Mouse (Mus musculus) mature B cell (primary cell): ENCODE measurements around the gene Slc22a5.

Experiments used
- in situ Hi-C: fragments of 300-500 bp; cut with MboI; formaldehyde crosslinking; loops from 2 replicates; pipeline ENCODE4 v1.14.3; 2019

Slc22a5 gene

GRCm38 (mm10) chr11:53839663-53840642 lies 51.5 kb downstream of the Slc22a5 start:
- in situ Hi-C loops = no loop called here

- in situ Hi-C loops = no loop called here
These were observed 52.3 kb downstream of the Slc22a5 start for GRCm38 (mm10) chr11:53839147-53839546.

- in situ Hi-C loops = no loop called here
These were observed 53.7 kb downstream of the Slc22a5 start for GRCm38 (mm10) chr11:53837731-53838130.

DNA sequence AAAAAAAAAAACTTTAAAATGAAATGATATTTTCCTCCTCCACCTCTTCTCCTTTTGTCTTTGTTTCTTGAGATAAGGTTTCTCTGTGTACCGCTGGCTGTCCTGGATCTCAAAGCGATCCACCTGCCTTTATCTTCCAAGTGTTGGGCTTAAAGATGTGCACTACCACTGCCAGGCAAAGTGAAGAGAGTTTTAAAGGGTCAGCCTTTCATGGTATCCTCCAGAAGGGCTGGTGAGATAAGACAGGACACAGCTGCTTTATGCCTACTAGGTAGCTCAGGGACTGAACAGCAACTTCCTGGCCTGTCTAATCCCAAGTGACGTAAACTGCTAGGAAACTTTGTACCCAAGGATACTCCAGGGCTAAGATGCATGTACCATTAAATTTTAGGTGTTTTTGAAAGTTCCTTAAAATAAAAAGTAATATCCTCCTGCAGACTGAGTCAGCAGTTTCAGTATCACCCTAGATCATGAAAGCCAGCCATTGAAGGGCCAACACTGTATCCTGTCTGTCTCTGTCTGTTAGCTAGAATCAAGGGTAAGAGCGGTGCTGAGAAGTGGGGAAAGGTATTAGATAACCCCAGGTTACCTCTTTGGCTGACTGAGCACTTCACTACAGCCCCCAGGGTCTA lies 56.0 kb downstream of the Slc22a5 start:
- in situ Hi-C loops = no loop called here

DNA sequence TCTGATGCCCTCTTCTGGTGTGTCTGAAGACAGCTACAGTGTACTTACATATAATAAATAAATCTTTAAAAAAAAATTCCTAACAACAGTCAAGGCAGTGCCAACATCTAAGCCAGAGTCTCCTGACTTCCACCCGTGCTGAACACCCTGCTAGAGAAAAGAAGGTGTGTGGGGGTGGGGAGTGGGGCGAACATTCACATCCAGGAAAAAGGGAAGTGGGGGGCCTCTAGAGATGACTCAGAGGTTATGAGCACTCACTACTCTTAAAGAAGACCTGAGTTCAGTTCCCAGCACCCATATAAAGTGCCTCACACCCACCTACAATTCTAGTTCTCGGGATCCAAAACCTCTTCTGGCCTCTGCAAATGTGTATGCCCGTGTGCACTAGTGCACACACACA lies 66.1 kb downstream of the Slc22a5 start:
- in situ Hi-C loops = no loop called here

- in situ Hi-C loops = no loop called here
These were observed 69.5 kb downstream of the Slc22a5 start for GRCm38 (mm10) chr11:53821945-53822338.

- in situ Hi-C loops = no loop called here
These were observed 70.1 kb downstream of the Slc22a5 start for GRCm38 (mm10) chr11:53821230-53821944.

- in situ Hi-C loops = no loop called here
These were observed 70.8 kb downstream of the Slc22a5 start for GRCm38 (mm10) chr11:53820516-53821170.

DNA sequence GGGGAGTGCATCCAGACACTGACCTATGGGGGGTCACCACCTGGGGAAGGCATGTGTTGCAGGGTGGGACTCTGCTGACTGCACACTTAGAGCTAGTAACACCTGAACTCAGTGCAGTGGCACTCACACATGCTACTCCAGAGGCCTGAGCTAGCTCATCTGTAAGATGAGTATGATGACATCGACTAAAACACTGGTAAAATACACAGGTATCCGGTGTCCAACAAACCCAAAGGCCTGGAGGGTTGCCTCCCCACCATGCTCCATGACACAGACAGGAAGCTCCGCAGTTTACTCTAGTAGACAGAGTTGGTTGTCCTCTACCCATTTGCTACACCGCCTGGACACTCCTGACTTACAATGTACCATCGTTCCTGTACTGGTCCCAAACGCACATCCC lies 71.9 kb downstream of the Slc22a5 start:
- in situ Hi-C loops = no loop called here

DNA sequence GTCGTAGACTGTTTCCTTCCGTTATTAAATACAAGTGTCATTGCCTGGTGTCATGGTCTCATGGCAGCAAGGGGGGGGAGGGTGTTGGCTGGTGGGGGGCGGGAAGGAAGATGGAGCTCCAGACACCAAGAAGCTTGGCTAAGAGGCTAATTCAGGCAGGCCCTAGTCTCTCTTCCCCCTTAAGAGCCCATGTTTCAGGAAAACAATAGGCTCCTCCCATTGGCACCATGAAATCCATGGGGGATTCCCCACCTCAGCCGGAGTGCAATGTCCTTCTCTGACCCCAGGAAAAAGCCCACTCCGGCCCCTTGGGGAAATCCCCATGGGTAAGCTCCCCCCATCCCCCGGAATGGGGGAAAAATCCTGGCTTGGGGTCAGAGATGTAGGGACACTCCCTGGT lies 72.7 kb downstream of the Slc22a5 start:
- in situ Hi-C loops = no loop called here

GRCm38 (mm10) chr11:53816841-53817375 lies 74.6 kb downstream of the Slc22a5 start:
- in situ Hi-C loops = no loop called here

DNA sequence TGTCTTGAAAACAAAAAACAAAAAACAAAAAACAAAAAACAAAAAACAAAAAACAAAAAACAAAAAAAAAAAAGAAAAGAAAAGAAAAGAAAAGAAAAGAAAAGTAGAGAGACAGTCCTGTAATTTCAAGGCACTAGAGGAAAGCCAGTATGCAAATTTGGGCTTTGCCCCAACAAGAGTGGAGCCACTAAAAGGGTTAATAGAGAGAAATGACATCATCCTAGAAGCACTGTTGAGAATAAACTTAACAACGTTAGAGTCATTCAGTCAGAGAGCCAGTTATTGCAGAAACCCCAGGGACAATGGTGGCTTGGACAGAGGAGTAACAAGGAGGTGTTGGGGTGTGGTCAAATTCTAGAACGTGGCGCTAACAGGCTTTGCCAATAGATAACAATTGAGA lies 76.7 kb downstream of the Slc22a5 start:
- in situ Hi-C loops = no loop called here
